Mouse (Mus musculus) CH12.LX (cell line): ENCODE measurements around the gene Asphd2. TPM values are rescaled to one million over a fixed set of nuclear protein-coding genes. Genes with fewer than 3 reads are reported as not detected.

Experiments used
- DNase-seq: peaks from one replicate; pipeline ENCODE4 v3.0.0-alpha.2; 2013; ENCODE audit errors: extremely low read depth
- H3K27ac ChIP-seq: 2 replicates; pipeline ENCODE4 v1.5.1; 2012; ENCODE audit warnings: low read depth, mild to moderate bottlenecking, control low read depth, moderate library complexity; ENCODE audit not compliant: insufficient read depth
- H3K27me3 ChIP-seq: replicated peaks from 2 replicates; pipeline ENCODE3; 2012; ENCODE audit warnings: inconsistent platforms
- H3K36me3 ChIP-seq, 2 experiments: replicated peaks in 1 of 2; 2 replicates each; pipeline versions ENCODE3 to v1.6.1; 2012; ENCODE audit warnings: inconsistent platforms in 1 of 2, low read length in 1 of 2, mild to moderate bottlenecking in 1 of 2, mixed read lengths in 1 of 2, moderate library complexity in 1 of 2; ENCODE audit not compliant: control insufficient read depth in 1 of 2, insufficient read depth in 1 of 2
- H3K4me1 ChIP-seq, 2 experiments: 2 replicates each; pipeline ENCODE4 v1.6.1; 2012; ENCODE audit warnings: inconsistent platforms in 1 of 2, moderate library complexity in 1 of 2; ENCODE audit not compliant: insufficient read depth in 2 of 2, control insufficient read depth in 1 of 2
- H3K4me2 ChIP-seq: 2 replicates; pipeline ENCODE4 v1.6.1; 2012; ENCODE audit warnings: low read depth, mild to moderate bottlenecking, control low read depth; ENCODE audit not compliant: poor library complexity, insufficient read depth, severe bottlenecking
- H3K4me3 ChIP-seq, 3 experiments: fragments of 150-350 bp in 1 of 3; sonication (generic) in 1 of 3; replicated peaks in 1 of 3; 2 replicates each; pipeline versions ENCODE3 to v1.5.1; 2011 to 2012; ENCODE audit warnings: low read depth in 2 of 3, low read length in 2 of 3, mild to moderate bottlenecking in 2 of 3, moderate library complexity in 2 of 3, control low read depth in 1 of 3, improper control_type of control experiment in 1 of 3, inconsistent platforms in 1 of 3, mixed read lengths in 1 of 3; ENCODE audit not compliant: poor library complexity in 1 of 3
- H3K79me2 ChIP-seq: replicated peaks from 2 replicates; pipeline ENCODE4 v1.6.1; 2012; ENCODE audit warnings: mild to moderate bottlenecking, moderate library complexity; ENCODE audit not compliant: control insufficient read depth, poor library complexity, insufficient read depth, severe bottlenecking; ENCODE audit errors: extremely low read depth
- H3K9ac ChIP-seq: 2 replicates; pipeline ENCODE4 v1.6.1; 2012; ENCODE audit warnings: low read depth, mild to moderate bottlenecking, control low read depth, moderate library complexity; ENCODE audit not compliant: insufficient read depth
- H3K9me3 ChIP-seq: replicated peaks from 2 replicates; pipeline ENCODE3; 2012; ENCODE audit warnings: low read length, inconsistent platforms, mixed read lengths
- CHD1 ChIP-seq: IDR thresholded peaks from 2 replicates; pipeline ENCODE4 v1.6.1; 2012; ENCODE audit warnings: low read depth, low read length, improper control_type of control experiment, inconsistent platforms
- CTCF ChIP-seq, 2 experiments: IDR thresholded peaks in 1 of 2; conservative IDR thresholded peaks in 1 of 2; 2 replicates each; pipeline ENCODE4 v1.5.1; 2011 to 2012; ENCODE audit warnings: low read depth in 2 of 2, low read length in 2 of 2, improper control_type of control experiment in 1 of 2, inconsistent platforms in 1 of 2, mild to moderate bottlenecking in 1 of 2, moderate library complexity in 1 of 2
- E2F4 ChIP-seq: IDR thresholded peaks from 2 replicates; pipeline ENCODE4 v1.6.1; 2011; ENCODE audit warnings: low read depth, low read length, improper control_type of control experiment; ENCODE audit not compliant: insufficient replicate concordance
- ELF1 ChIP-seq: IDR thresholded peaks from 2 replicates; pipeline ENCODE4 v1.6.1; 2014; ENCODE audit warnings: low read depth, mild to moderate bottlenecking, inconsistent platforms, low read length, improper control_type of control experiment
- EP300 ChIP-seq: IDR thresholded peaks from 2 replicates; pipeline ENCODE4 v1.6.1; 2011; ENCODE audit warnings: low read length, improper control_type of control experiment
- GABPA ChIP-seq: IDR thresholded peaks from 2 replicates; pipeline ENCODE4 v1.6.1; 2012; ENCODE audit warnings: low read depth, low read length, improper control_type of control experiment, inconsistent platforms; ENCODE audit not compliant: insufficient replicate concordance
- HCFC1 ChIP-seq: IDR thresholded peaks from 2 replicates; pipeline ENCODE4 v1.6.1; 2012; ENCODE audit warnings: low read depth, mild to moderate bottlenecking, inconsistent platforms, low read length, improper control_type of control experiment
- IRF4 ChIP-seq: IDR thresholded peaks from 2 replicates; pipeline ENCODE4 v1.6.1; 2014; ENCODE audit warnings: low read depth, mild to moderate bottlenecking, inconsistent platforms, low read length, improper control_type of control experiment
- JUN ChIP-seq: IDR thresholded peaks from 2 replicates; pipeline ENCODE4 v1.6.1; 2011; ENCODE audit warnings: low read depth, mild to moderate bottlenecking, low read length, improper control_type of control experiment, moderate library complexity; ENCODE audit not compliant: insufficient read depth
- JUND ChIP-seq: conservative IDR thresholded peaks from 2 replicates; pipeline ENCODE4 v1.6.1; 2011; ENCODE audit warnings: low read depth, low read length, improper control_type of control experiment
- KAT2A ChIP-seq: IDR thresholded peaks from 2 replicates; pipeline ENCODE4 v1.6.1; 2012; ENCODE audit warnings: low read length, improper control_type of control experiment, inconsistent platforms; ENCODE audit not compliant: insufficient replicate concordance
- MAX ChIP-seq: IDR thresholded peaks from 2 replicates; pipeline ENCODE4 v1.6.1; 2011; ENCODE audit warnings: low read length, improper control_type of control experiment
- MXI1 ChIP-seq: IDR thresholded peaks from 2 replicates; pipeline ENCODE4 v1.6.1; 2011; ENCODE audit warnings: mild to moderate bottlenecking, low read depth, low read length, improper control_type of control experiment
- MYC ChIP-seq: IDR thresholded peaks from 2 replicates; pipeline ENCODE4 v1.6.1; 2011; ENCODE audit warnings: low read depth, mild to moderate bottlenecking, improper control_type of control experiment, low read length
- NELFE ChIP-seq: IDR thresholded peaks from 2 replicates; pipeline ENCODE4 v1.6.1; 2011; ENCODE audit warnings: low read depth, low read length, improper control_type of control experiment
- NRF1 ChIP-seq: IDR thresholded peaks from 2 replicates; pipeline ENCODE4 v1.6.1; 2014; ENCODE audit warnings: low read depth, mild to moderate bottlenecking, inconsistent platforms, low read length, improper control_type of control experiment, moderate library complexity
- PAX5 ChIP-seq: IDR thresholded peaks from 2 replicates; pipeline ENCODE4 v1.6.1; 2012; ENCODE audit warnings: low read length, inconsistent platforms, mixed read lengths
- POLR2AphosphoS2 ChIP-seq: IDR thresholded peaks from 2 replicates; pipeline ENCODE4 v1.6.1; 2011; ENCODE audit warnings: low read depth, low read length, improper control_type of control experiment
- RCOR1 ChIP-seq: conservative IDR thresholded peaks from 2 replicates; pipeline ENCODE4 v1.6.1; 2012; ENCODE audit warnings: low read depth, mild to moderate bottlenecking, inconsistent platforms, low read length, improper control_type of control experiment
- SMC3 ChIP-seq: IDR thresholded peaks from 2 replicates; pipeline ENCODE4 v1.6.1; 2011; ENCODE audit warnings: low read depth, low read length, improper control_type of control experiment
- TCF12 ChIP-seq: IDR thresholded peaks from 2 replicates; pipeline ENCODE4 v1.6.1; 2014; ENCODE audit warnings: low read depth, mild to moderate bottlenecking, inconsistent platforms, low read length, improper control_type of control experiment
- USF1 ChIP-seq: IDR thresholded peaks from 2 replicates; pipeline ENCODE4 v1.6.1; 2014; ENCODE audit warnings: low read depth, mild to moderate bottlenecking, inconsistent platforms, low read length, improper control_type of control experiment
- ZNF384 ChIP-seq: IDR thresholded peaks from 2 replicates; pipeline ENCODE4 v1.6.1; 2012; ENCODE audit warnings: low read depth, low read length, improper control_type of control experiment, inconsistent platforms
- dilution Hi-C: fragments of 300-500 bp; cut with MboI; formaldehyde crosslinking; loops from 2 replicates; pipeline ENCODE4 v1.14.3; 2020; ENCODE audit warnings: low sequenced_read_pairs; ENCODE audit not compliant: extremely low pct_unique_long_range_greater_than_20kb, extremely low pct_ligation_motif_present
- in situ Hi-C: fragments of 300-500 bp; cut with MboI; formaldehyde crosslinking; loops from 3 replicates; pipeline ENCODE4 v1.14.3; 2019; ENCODE audit warnings: low sequenced_read_pairs, low pct_ligation_motif_present, low pct_unique_long_range_greater_than_20kb, mixed read lengths
- polyA plus RNA-seq: library from polyadenylated mRNA; unstranded; fragments of >175 nt; gene quantifications from 2 replicates; pipeline ENCODE4 v1.2.1, GENCODE M21; 2012; ENCODE audit warnings: low read depth; ENCODE audit not compliant: insufficient read length
- total RNA-seq, 2 experiments: library from RNA; depleted of rRNA; stranded (reverse); fragments of 300-350 nt in 1 of 2; fragments of >200 nt in 1 of 2; gene quantifications; 2 replicates each; pipeline ENCODE4 v1.2.3; 2012 to 2014

Asphd2 gene
- total and polyA plus RNA-seq, 3 experiments = not detected

GRCm38 (mm10) chr5:112382042-112382441 lies 12.6 kb downstream of the Asphd2 start:
- Histone ChIP-seq H3K9ac (no peak overlapping the region), H3K27ac (no peak overlapping the region), H3K4me3 (no peak overlapping the region), H3K27me3 (no peaks in the 10 kb centered on the region), H3K36me3 (peaks cover 20 to 47% of the 10 kb centered on the region in 2 experiments), H3K9me3 (no peaks in the 10 kb centered on the region), H3K4me1 (no peaks in the 10 kb centered on the region), H3K4me2 (no peak overlapping the region), H3K79me2 (no peaks in the 10 kb centered on the region)
- dilution Hi-C loops (no loop called here), in situ Hi-C loops (no loop called here)
- TF ChIP-seq CHD1 (no peak), USF1 (no peak), NELFE (no peak), POLR2AphosphoS2 (no peak), PAX5 (no peak), EP300 (no peak), KAT2A (no peak), SMC3 (no peak), NRF1 (no peak), HCFC1 (no peak), MXI1 (no peak), IRF4 (no peak), MAX (no peak), CTCF (conservative IDR thresholded peaks at IDR 0.05 in 1 of 2, IDR thresholded peaks at IDR 0.05 in 1 of 2; ENCODE audit: low read depth in 2 of 2, low read length in 2 of 2) (no peak)
- DNase-seq = no peak

- H3K36me3 ChIP-seq = peaks cover 23 to 55% of the 10 kb centered on the region in 2 experiments
- in situ Hi-C loops (no loop called here), dilution Hi-C loops (no loop called here)
- H3K79me2 ChIP-seq = no peaks in the 10 kb centered on the region
- H3K9me3 ChIP-seq = no peaks in the 10 kb centered on the region
- H3K27ac ChIP-seq = no peak overlapping the region
- no peak overlapping the region for H3K9ac ChIP-seq
- H3K4me1 ChIP-seq = no peaks in the 10 kb centered on the region
- no peak overlapping the region for H3K4me3 ChIP-seq
- no peak for TF ChIP-seq JUN
- no peak for TF ChIP-seq JUND
- TF ChIP-seq GABPA = no peak
- TF ChIP-seq MYC = no peak
- no peak for TF ChIP-seq E2F4
- no peak for TF ChIP-seq TCF12
- TF ChIP-seq NELFE = no peak
- TF ChIP-seq ELF1 = no peak
- TF ChIP-seq RCOR1 = no peak
- no peak for TF ChIP-seq ZNF384
- no peak for TF ChIP-seq MAX
- no peak overlapping the region for H3K4me2 ChIP-seq
- DNase-seq = no peak
- no peaks in the 10 kb centered on the region for H3K27me3 ChIP-seq
Observed at GRCm38 (mm10) chr5:112381154-112381553, 13.5 kb downstream of the Asphd2 start.
